Mouse (Mus musculus): ENCODE measurements around the gene Vpreb1.

- no peak for TF ChIP-seq POLR2A (IDR thresholded peaks at IDR 0.05; ENCODE audit: insufficient read length, low read depth)
- TF ChIP-seq TCF12 (IDR thresholded peaks at IDR 0.05; ENCODE audit: insufficient read depth, poor library complexity, severe bottlenecking) = no peak
- TF ChIP-seq MAX (IDR thresholded peaks at IDR 0.05; ENCODE audit: low read depth) = no peak
Observed at GRCm38 (mm10) chr16:16892366-16892765, 21.7 kb upstream of the Vpreb1 start.

Data from myocyte (in vitro differentiated cells).